Mouse (Mus musculus): ENCODE data around the gene Chst11.

GRCm38 (mm10) chr10:83185121-83185520, 199.8 kb downstream of the Chst11 start:
- TF ChIP-seq CTCF (IDR thresholded peaks at IDR 0.05): no peak
- TF ChIP-seq EP300 (IDR thresholded peaks at IDR 0.05): no peak

Measured in lung, postnatal 0 days (tissue).